Mouse (Mus musculus): ENCODE results near the gene Cxxc4. TPM values are rescaled to one million over a fixed set of nuclear protein-coding genes. Genes with fewer than 3 reads are reported as not detected.

The Cxxc4 gene
- polyA plus RNA-seq, 1 experiment from 2014 or later, result 2.4 TPM

DNA sequence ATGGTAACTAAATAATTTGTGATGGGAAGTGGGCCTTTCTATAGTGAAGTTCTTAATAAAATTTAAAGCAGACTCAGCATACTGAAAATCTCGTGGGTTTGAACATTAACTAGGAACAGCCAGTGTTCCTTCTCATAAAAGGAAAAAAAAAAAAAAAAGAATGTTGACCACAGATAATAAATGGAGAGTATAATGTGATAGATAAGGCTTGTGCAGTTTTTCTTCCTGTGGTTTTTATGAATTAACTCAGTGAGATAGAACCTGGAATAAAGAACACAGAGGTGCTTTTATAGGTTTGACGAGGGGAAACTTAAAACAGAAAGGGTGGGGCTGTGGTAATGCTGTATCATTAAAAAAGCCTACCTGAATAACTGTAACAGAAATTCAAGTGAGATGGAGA is 15.3 kb upstream of the Cxxc4 start:
- no peaks in the 10 kb centered on the region for H3K9me3 ChIP-seq (ENCODE audit: low read depth, low read length)

GRCm38 (mm10) chr3:134222593-134222992 is 13.7 kb upstream of the Cxxc4 start:
- Histone ChIP-seq H3K9me3 (ENCODE audit: low read depth, low read length) (no peaks in the 10 kb centered on the region), H3K4me2 (no peak overlapping the region), H3K36me3 (ENCODE audit: insufficient read depth) (no peaks in the 10 kb centered on the region), H3K27me3 (ENCODE audit: insufficient read depth, low read length) (no peaks in the 10 kb centered on the region), H3K4me3 (ENCODE audit: low read depth, low read length) (no peak overlapping the region), H3K4me1 (ENCODE audit: insufficient read depth) (no peaks in the 10 kb centered on the region), H3K9ac (no peak overlapping the region), H3K27ac (ENCODE audit: low read depth) (no peak overlapping the region)
- no peak for DNase-seq
- TF ChIP-seq CTCF (IDR thresholded peaks at IDR 0.05; ENCODE audit: low read depth), result no peak
- no peak for ATAC-seq (ENCODE audit: insufficient read depth)
- WGBS, result 44% methylated on average over 1 of the region's 1 CpGs

More for the DNA sequence above, 15.3 kb upstream of the Cxxc4 start:
- no peak for ATAC-seq (ENCODE audit: insufficient read depth)
- Histone ChIP-seq H3K4me2 (no peak overlapping the region), H3K27me3 (ENCODE audit: insufficient read depth, low read length) (no peaks in the 10 kb centered on the region), H3K36me3 (ENCODE audit: insufficient read depth) (no peaks in the 10 kb centered on the region), H3K27ac (ENCODE audit: low read depth) (no peak overlapping the region), H3K4me3 (ENCODE audit: low read depth, low read length) (no peak overlapping the region), H3K4me1 (ENCODE audit: insufficient read depth) (no peaks in the 10 kb centered on the region), H3K9ac (no peak overlapping the region)
- DNase-seq, result no peak
- no peak for TF ChIP-seq CTCF (IDR thresholded peaks at IDR 0.05; ENCODE audit: low read depth)
- 53% methylated on average over 2 of the region's 2 CpGs for WGBS

DNA sequence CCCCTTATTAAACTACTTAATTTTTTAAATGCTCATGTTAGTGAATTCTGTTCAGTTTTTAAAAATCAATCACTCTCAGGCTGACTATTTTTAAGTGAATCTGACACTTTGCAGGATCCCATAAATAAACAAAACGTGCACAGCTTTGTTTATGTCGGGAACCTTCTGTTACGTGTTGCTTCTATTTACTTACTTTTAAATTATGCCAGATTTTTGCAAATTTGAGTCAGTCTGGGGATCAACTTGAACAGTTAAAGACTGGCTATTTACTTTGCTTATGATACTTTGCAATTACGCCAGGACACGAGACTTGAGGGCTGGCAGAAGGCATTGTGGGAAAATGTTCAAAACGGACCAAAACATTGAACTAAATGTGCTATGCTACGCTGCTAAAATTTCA is 12.3 kb upstream of the Cxxc4 start:
- H3K9ac ChIP-seq, result no peak overlapping the region
- TF ChIP-seq CTCF (IDR thresholded peaks at IDR 0.05; ENCODE audit: low read depth), result no peak
- H3K27ac ChIP-seq (ENCODE audit: low read depth), result no peak overlapping the region
- no peaks in the 10 kb centered on the region for H3K27me3 ChIP-seq (ENCODE audit: insufficient read depth, low read length)
- no peaks in the 10 kb centered on the region for H3K4me1 ChIP-seq (ENCODE audit: insufficient read depth)
- WGBS, result 56% methylated on average over 7 of the region's 7 CpGs
- no peak for ATAC-seq (ENCODE audit: insufficient read depth)
- H3K36me3 ChIP-seq (ENCODE audit: insufficient read depth), result no peaks in the 10 kb centered on the region
- H3K4me2 ChIP-seq, result no peak overlapping the region
- H3K4me3 ChIP-seq (ENCODE audit: low read depth, low read length), result no peak overlapping the region
- no peak for DNase-seq
- no peaks in the 10 kb centered on the region for H3K9me3 ChIP-seq (ENCODE audit: low read depth, low read length)

DNA sequence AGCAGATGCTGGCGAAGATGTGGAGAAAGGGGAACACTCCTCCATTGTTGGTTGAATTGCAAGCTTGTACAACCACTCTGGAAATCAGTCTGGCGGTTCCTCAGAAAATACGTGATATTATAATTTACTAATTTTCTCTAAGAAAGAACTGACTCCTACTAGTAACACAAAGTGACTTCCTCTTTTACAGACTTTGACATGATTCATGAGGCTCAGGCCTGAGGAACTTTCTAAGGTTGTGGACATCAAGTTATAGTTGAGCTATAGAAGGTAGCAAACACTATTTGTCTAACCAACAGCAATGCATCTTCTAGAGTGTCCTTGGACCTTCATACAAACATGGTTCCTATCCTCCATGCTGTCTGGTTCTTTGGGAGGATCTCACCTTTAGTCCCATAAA is 10.4 kb upstream of the Cxxc4 start:
- Histone ChIP-seq H3K9ac (no peak overlapping the region), H3K27me3 (ENCODE audit: insufficient read depth, low read length) (no peaks in the 10 kb centered on the region), H3K4me2 (no peak overlapping the region), H3K9me3 (ENCODE audit: low read depth, low read length) (no peaks in the 10 kb centered on the region), H3K36me3 (ENCODE audit: insufficient read depth) (no peaks in the 10 kb centered on the region), H3K4me1 (ENCODE audit: insufficient read depth) (no peaks in the 10 kb centered on the region), H3K27ac (ENCODE audit: low read depth) (no peak overlapping the region), H3K4me3 (ENCODE audit: low read depth, low read length) (no peak overlapping the region)
- TF ChIP-seq CTCF (IDR thresholded peaks at IDR 0.05; ENCODE audit: low read depth), result no peak
- ATAC-seq (ENCODE audit: insufficient read depth), result no peak
- DNase-seq, result no peak
- WGBS, result 90% methylated on average over 3 of the region's 3 CpGs

DNA sequence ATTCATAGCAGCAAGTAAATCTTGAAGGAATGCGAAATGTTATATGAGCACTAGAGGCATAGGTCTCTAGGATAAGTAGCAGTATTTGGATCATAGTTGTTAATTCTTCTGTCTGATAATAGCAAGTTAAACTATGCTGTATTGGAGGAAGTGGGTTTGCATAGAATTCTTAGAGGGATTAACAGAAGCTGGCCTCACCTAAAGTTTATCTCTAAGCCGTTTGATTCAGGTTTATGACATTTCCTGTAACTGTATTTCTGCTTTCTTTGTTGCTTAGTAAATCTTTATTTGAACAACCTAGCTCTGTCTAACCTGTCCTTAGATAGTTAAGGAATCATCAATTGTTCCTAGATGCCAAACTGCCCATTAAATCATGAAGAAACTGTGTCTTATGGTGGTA is 3.5 kb upstream of the Cxxc4 start:
- Histone ChIP-seq H3K9ac (no peak overlapping the region), H3K27ac (ENCODE audit: low read depth) (no peak overlapping the region), H3K4me2 (no peak overlapping the region), H3K4me1 (ENCODE audit: insufficient read depth) (no peaks in the 10 kb centered on the region), H3K9me3 (ENCODE audit: low read depth, low read length) (no peaks in the 10 kb centered on the region), H3K4me3 (ENCODE audit: low read depth, low read length) (no peak overlapping the region), H3K36me3 (ENCODE audit: insufficient read depth) (no peaks in the 10 kb centered on the region), H3K27me3 (ENCODE audit: insufficient read depth, low read length) (no peaks in the 10 kb centered on the region)
- ATAC-seq (ENCODE audit: insufficient read depth) (no peak), DNase-seq (no peak)
- 70% methylated on average over 2 of the region's 2 CpGs for WGBS
- no peak for TF ChIP-seq CTCF (IDR thresholded peaks at IDR 0.05; ENCODE audit: low read depth)

- H3K36me3 ChIP-seq (ENCODE audit: insufficient read depth), result no peaks in the 10 kb centered on the region
- H3K9ac ChIP-seq, result peak overlapping the region; percentile 56
- no peaks in the 10 kb centered on the region for H3K4me1 ChIP-seq (ENCODE audit: insufficient read depth)
- peak overlapping the region; percentile 49 for H3K4me3 ChIP-seq (ENCODE audit: low read depth, low read length)
- peak overlapping the region; percentile 70 for H3K4me2 ChIP-seq
- WGBS, result under 1% methylated on average over 49 of the region's 55 CpGs
- no peak for TF ChIP-seq CTCF (IDR thresholded peaks at IDR 0.05; ENCODE audit: low read depth)
- H3K27ac ChIP-seq (ENCODE audit: low read depth), result peak overlapping the region; percentile 67
- no peaks in the 10 kb centered on the region for H3K9me3 ChIP-seq (ENCODE audit: low read depth, low read length)
- DNase-seq (peak; percentile 85), ATAC-seq (ENCODE audit: insufficient read depth) (peak; percentile 85)
- H3K27me3 ChIP-seq (ENCODE audit: insufficient read depth, low read length), result no peaks in the 10 kb centered on the region
Observed at GRCm38 (mm10) chr3:134235491-134236413, 532 bp upstream of the Cxxc4 start.

DNA sequence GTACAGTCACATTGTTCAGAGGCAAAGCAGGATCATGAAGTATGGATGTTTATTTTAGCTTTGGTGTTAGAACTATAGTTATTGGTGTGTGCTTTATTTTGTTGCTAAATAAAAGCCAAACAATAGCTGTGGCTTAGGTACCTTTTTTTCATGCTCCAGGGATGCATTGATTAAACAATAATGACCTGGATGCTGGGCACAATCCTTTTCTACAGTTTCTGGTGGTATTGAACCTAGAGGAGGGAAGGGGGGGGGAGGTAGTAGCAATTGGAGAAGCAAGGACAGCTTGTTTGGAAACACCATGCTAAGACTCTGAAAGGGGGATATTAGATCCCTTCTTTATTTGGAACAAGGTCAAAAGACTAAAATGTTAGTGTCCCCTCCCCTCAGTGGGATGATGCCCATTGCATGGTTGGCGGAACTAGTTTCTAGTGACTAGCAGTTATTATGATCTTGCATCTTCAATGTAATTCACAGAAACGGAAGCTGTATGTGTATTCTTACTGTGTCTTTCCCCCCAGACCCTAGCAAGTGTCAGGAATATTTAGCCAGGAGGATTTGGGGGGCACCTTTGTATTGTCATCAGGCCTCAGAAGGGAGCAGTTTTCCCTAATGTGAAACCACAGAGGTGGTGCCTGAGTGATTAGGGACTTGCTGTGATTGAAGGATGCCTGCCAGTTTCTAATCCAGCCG is 975 bp downstream of the Cxxc4 start:
- ATAC-seq (ENCODE audit: insufficient read depth) (no peak), DNase-seq (no peak)
- H3K27ac ChIP-seq (ENCODE audit: low read depth), result no peak overlapping the region
- WGBS, result 51% methylated on average over 3 of the region's 3 CpGs
- peak overlapping the region; percentile 49 for H3K4me3 ChIP-seq (ENCODE audit: low read depth, low read length)
- no peaks in the 10 kb centered on the region for H3K4me1 ChIP-seq (ENCODE audit: insufficient read depth)
- peak overlapping the region; percentile 70 for H3K4me2 ChIP-seq
- no peaks in the 10 kb centered on the region for H3K27me3 ChIP-seq (ENCODE audit: insufficient read depth, low read length)
- H3K9ac ChIP-seq, result no peak overlapping the region
- TF ChIP-seq CTCF (IDR thresholded peaks at IDR 0.05; ENCODE audit: low read depth), result no peak
- no peaks in the 10 kb centered on the region for H3K9me3 ChIP-seq (ENCODE audit: low read depth, low read length)
- no peaks in the 10 kb centered on the region for H3K36me3 ChIP-seq (ENCODE audit: insufficient read depth)

All from lung, embryonic 14.5 days (tissue).